Mouse (Mus musculus) small intestine, adult 2 months (tissue): Measurements from ENCODE around the gene Chmp2a. TPM values are rescaled to one million over a fixed set of nuclear protein-coding genes. Genes with fewer than 3 reads are reported as not detected.
A peak's percentile ranks its signal among the peaks of the same experiment; 100 is the strongest.

Experiments
- H3K27ac ChIP-seq: fragments of 200-500 bp; 2 replicates; pipeline ENCODE4 v1.5.1; 2012; ENCODE audit warnings: low read depth, low read length, control low read depth, inconsistent platforms; ENCODE audit not compliant: insufficient read depth
- H3K27me3 ChIP-seq: fragments of 200-500 bp; 2 replicates; pipeline ENCODE4 v1.6.1; 2012; ENCODE audit warnings: mild to moderate bottlenecking, moderate library complexity, low read length, inconsistent platforms; ENCODE audit not compliant: control insufficient read depth, insufficient read depth
- H3K36me3 ChIP-seq: fragments of 200-500 bp; 2 replicates; pipeline ENCODE4 v1.6.1; 2012; ENCODE audit warnings: mild to moderate bottlenecking, low read length, control low read depth, inconsistent platforms; ENCODE audit not compliant: control insufficient read depth, insufficient read depth
- H3K4me1 ChIP-seq: fragments of 200-500 bp; 2 replicates; pipeline ENCODE4 v1.6.1; 2012; ENCODE audit warnings: low read length, inconsistent platforms, mixed read lengths; ENCODE audit not compliant: control insufficient read depth, insufficient read depth, insufficient read length
- H3K4me3 ChIP-seq: fragments of 200-500 bp; 2 replicates; pipeline ENCODE4 v1.5.1; 2012; ENCODE audit warnings: low read depth, mild to moderate bottlenecking, control low read depth, inconsistent platforms, low read length, moderate library complexity
- CTCF ChIP-seq: fragments of 200-500 bp; IDR thresholded peaks from 2 replicates; pipeline ENCODE4 v1.5.1; 2012; ENCODE audit warnings: low read depth, mild to moderate bottlenecking, control low read depth, inconsistent platforms, low read length, moderate library complexity, mixed read lengths; ENCODE audit not compliant: insufficient replicate concordance, insufficient read length; ENCODE audit errors: extremely low read depth
- POLR2A ChIP-seq: fragments of 200-500 bp; IDR thresholded peaks from 2 replicates; pipeline ENCODE4 v1.6.1; 2012; ENCODE audit warnings: low read depth, mild to moderate bottlenecking, control low read depth, inconsistent platforms, low read length, moderate library complexity
- WGBS: fragments of 180-500 bp; shearing (Covaris S2); methylation state at CpG from one replicate; pipeline ENCODE4 v1.1.7; 2018; 5-methylcytosine and 5-hydroxymethylcytosine counted together
- polyA plus RNA-seq: library from polyadenylated mRNA; depleted of rRNA; stranded (reverse); fragments of >200 nt; gene quantifications from 2 replicates; pipeline ENCODE4 v1.2.3, GENCODE M21; 2012

Chmp2a gene
- polyA plus RNA-seq, 1 experiment = 102 TPM

DNA sequence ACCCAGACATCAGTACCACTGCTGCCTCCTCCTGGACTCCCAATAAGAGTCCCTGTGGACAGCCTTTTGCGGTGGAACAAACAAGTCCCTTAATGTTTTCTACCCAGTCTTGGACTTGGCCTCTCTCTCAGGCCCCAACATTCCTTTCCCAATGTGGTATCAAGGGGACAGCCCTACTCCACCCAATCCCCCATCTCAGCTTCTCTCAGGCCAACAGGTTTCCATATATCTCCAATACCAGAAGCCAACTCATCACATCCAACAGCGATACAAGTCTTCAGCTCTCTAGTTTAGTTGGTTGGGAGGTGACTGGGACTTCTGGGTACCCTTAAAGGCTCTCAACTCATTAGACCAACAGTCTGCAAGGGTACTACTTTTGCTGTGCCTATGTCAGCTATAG is 18.9 kb upstream of the Chmp2a start:
- no peak overlapping the region for H3K27ac ChIP-seq
- H3K27me3 ChIP-seq = no peaks in the 10 kb centered on the region
- H3K36me3 ChIP-seq = no peaks in the 10 kb centered on the region
- no peaks in the 10 kb centered on the region for H3K4me1 ChIP-seq
- 90% methylated on average over 2 of the region's 2 CpGs for WGBS
- TF ChIP-seq CTCF = no peak
- TF ChIP-seq POLR2A = no peak
- no peak overlapping the region for H3K4me3 ChIP-seq

- no peaks in the 10 kb centered on the region for H3K4me1 ChIP-seq
- TF ChIP-seq CTCF = no peak
- no peak for TF ChIP-seq POLR2A
- H3K27me3 ChIP-seq = no peaks in the 10 kb centered on the region
- H3K4me3 ChIP-seq = no peak overlapping the region
- no peaks in the 10 kb centered on the region for H3K36me3 ChIP-seq
- 87% methylated on average over 13 of the region's 13 CpGs for WGBS
- no peak overlapping the region for H3K27ac ChIP-seq
Observed at GRCm38 (mm10) chr7:13053001-13053400, 18.4 kb upstream of the Chmp2a start.

DNA sequence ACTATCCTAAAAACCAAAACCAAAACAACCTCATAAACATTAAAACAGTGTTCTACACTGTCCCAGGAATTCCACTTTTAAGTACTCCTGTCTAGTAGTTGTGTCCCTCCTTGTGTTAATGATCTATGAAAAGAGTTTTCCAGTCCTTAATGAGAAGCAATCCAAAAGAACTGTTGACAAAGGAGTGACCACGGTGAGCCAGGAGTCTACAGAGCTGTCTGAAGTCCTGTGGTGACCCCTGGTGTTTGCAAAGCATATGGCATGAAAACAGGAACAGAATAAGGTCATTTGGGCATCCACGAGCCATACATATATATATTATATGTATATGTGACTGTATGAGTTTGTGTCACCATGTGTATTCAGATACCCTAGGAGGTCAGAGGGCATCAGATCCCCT is 11.5 kb upstream of the Chmp2a start:
- Histone ChIP-seq H3K27me3 (peaks cover 20% of the 10 kb centered on the region), H3K27ac (no peak overlapping the region), H3K4me3 (no peak overlapping the region), H3K36me3 (no peaks in the 10 kb centered on the region), H3K4me1 (peaks cover 12% of the 10 kb centered on the region)
- WGBS = 0% methylated on average over 2 of the region's 2 CpGs
- TF ChIP-seq CTCF = peak; percentile 64; the same call in 1 of the 2 replicates
- TF ChIP-seq POLR2A = no peak

DNA sequence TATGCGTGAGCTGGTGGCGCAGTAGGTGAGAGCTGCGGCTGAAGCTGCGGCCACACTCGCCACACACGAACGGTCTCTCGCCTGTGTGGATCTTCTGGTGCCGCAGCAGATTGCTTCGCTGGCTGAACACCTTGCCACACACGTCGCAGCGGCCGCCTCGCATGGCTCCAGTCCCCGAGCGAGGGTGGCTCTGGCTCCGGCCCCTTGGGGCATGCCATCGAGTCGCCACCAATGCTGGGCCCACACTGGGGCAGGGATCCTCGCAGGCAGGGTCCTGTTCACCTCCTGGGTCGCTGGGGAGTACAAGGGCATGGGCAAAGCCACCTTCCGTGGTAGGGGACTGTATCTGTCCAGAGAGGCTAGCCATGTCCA is 9.6 kb upstream of the Chmp2a start:
- no peak for TF ChIP-seq CTCF
- TF ChIP-seq POLR2A = no peak
- H3K4me1 ChIP-seq = peaks cover 12% of the 10 kb centered on the region
- no peaks in the 10 kb centered on the region for H3K36me3 ChIP-seq
- H3K27me3 ChIP-seq = peaks cover 20% of the 10 kb centered on the region
- WGBS = 6% methylated on average over 23 of the region's 23 CpGs
- H3K4me3 ChIP-seq = peak overlapping the region; percentile 55
- no peak overlapping the region for H3K27ac ChIP-seq

DNA sequence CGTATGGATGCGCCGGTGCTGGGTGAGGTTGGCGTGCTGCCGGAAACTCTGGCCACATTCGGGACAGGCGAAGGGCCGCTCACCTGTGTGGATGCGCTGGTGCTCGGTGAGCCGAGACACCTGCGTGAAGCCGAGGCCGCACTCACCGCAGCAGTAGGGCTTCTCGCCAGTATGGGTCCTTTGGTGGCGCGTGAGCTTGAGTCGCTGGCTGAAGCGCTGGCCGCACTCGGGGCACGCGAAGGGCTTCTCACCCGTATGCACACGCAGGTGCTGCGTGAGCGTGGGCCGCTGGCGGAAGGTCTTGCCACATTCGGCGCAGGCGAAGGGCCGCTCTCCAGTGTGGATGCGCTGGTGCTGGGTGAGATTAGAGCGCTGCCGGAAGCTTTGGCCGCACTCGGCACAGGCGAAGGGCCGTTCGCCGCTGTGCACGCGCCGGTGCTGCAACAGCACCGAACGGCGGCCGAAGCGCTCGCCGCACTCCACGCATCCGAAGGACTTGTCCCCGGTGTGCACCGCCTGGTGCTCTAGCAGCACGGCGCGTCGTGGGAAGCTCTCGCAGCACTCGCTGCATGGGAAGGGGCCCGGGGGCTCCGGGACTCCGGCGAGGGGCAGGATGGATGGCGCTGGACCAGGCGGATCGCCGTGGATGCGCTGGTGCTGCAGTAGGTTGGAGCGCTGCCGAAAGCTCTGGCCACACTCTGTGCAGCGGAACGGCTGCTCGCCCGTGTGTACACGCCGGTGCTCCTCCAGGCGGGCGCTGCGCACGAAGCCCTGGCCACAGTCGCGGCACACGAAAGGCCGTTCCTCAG is 9.0 kb upstream of the Chmp2a start:
- Histone ChIP-seq H3K27ac (no peak overlapping the region), H3K4me3 (peak overlapping the region; percentile 55), H3K27me3 (peaks cover 20% of the 10 kb centered on the region), H3K36me3 (no peaks in the 10 kb centered on the region), H3K4me1 (peaks cover 16% of the 10 kb centered on the region)
- TF ChIP-seq CTCF (no peak), POLR2A (no peak)
- WGBS = 9% methylated on average over 88 of the region's 88 CpGs

- Histone ChIP-seq H3K27me3 (peaks cover 20% of the 10 kb centered on the region), H3K4me1 (peaks cover 16% of the 10 kb centered on the region), H3K27ac (no peak overlapping the region), H3K4me3 (peak overlapping the region; percentile 55; the same call in 1 of the 2 replicates), H3K36me3 (no peaks in the 10 kb centered on the region)
- no peak for TF ChIP-seq CTCF
- TF ChIP-seq POLR2A = no peak
- WGBS = 72% methylated on average over 16 of the region's 16 CpGs
Observed at GRCm38 (mm10) chr7:13043120-13043444, 8.5 kb upstream of the Chmp2a start.

DNA sequence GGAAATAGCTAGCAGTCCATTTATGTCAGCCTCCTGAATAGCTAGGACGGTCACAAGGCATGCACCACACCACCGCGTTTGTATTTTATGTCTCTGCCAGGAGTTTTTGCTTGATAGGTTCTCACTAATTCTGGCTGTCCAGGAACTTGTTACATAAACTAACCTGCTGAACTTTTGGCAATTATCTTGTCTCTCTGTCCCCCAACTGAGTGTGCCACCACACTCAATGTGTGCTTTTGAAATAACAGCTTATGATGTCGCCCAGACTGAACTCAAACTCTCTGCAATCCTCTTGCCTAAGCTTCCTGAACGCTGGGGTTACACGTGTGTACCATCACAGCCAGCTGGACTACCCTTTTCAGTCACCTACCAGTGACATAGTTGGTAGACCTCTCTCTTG is 7.9 kb upstream of the Chmp2a start:
- Histone ChIP-seq H3K27me3 (peaks cover 20% of the 10 kb centered on the region), H3K27ac (no peak overlapping the region), H3K4me1 (peaks cover 16% of the 10 kb centered on the region), H3K36me3 (no peaks in the 10 kb centered on the region), H3K4me3 (no peak overlapping the region)
- TF ChIP-seq POLR2A = no peak
- TF ChIP-seq CTCF = no peak
- WGBS = 84% methylated on average over 6 of the region's 6 CpGs
